ENCODE assay signal across 9 mouse cellular contexts in genomic region chr14:118701991-118702608, GRCm38 (mm10). TPM values are rescaled to one million over a fixed set of nuclear protein-coding genes. Genes with fewer than 3 reads are reported as not detected.
DNase-seq lines count a peak whose midpoint lies in the region; ATAC-seq and TF ChIP-seq lines count a peak whose summit lies in the region.
"Had no signal": no experiment of that assay in that cellular context is flagged by ENCODE, and none has a peak within 500 bp of the region (broad histone marks: within the 10 kb centered on the region; RNA-seq: fewer than 3 reads in every experiment).

No protein-coding gene starts in this region.

- H3K9me3 ChIP-seq in heart, postnatal 0 days (replicated peaks; ENCODE audit: control insufficient read depth, low read length), result no peaks in the 10 kb centered on the region
- H3K9me3 ChIP-seq: limb, embryonic 15.5 days had no signal

- no peaks in the 10 kb centered on the region for H3K36me3 ChIP-seq in heart, postnatal 0 days (replicated peaks; ENCODE audit: control insufficient read depth, insufficient read depth, low read length)
- H3K36me3 ChIP-seq: limb, embryonic 15.5 days had no signal

- TF ChIP-seq CTCF in heart, postnatal 0 days (IDR thresholded peaks at IDR 0.05; ENCODE audit: low read depth), result peak; percentile 70
- peak; percentile 49 for TF ChIP-seq CTCF in bone marrow, adult 2 months (IDR thresholded peaks at IDR 0.05; ENCODE audit: control insufficient read depth, insufficient read depth, low read length)

- no peak for ATAC-seq in heart, postnatal 0 days (ENCODE audit: insufficient read depth, low read depth)
- no peak for ATAC-seq in inflammation-experienced regulatory T-cells, adult 6 months
- no peak for ATAC-seq in megakaryocyte progenitor cell, adult 5-6 weeks (replicated peaks; ENCODE audit: poor library complexity)

- no peak for TF ChIP-seq EP300 in heart, postnatal 0 days (IDR thresholded peaks at IDR 0.05; ENCODE audit: low read depth)

- H3K27me3 ChIP-seq in heart, postnatal 0 days (ENCODE audit: control insufficient read depth, insufficient read depth, low read length), result peaks cover 14% of the 10 kb centered on the region; the same call in 1 of the 2 replicates

- peaks cover 4% of the 10 kb centered on the region; the same call in 1 of the 2 replicates for H3K4me1 ChIP-seq in heart, postnatal 0 days (ENCODE audit: control insufficient read depth, insufficient read depth)
- H3K4me1 ChIP-seq in bone marrow, adult 2 months (ENCODE audit: control insufficient read depth, insufficient read depth, low read length), result no peaks in the 10 kb centered on the region; the same call in 1 of the 2 replicates

- no peak overlapping the region for H3K4me3 ChIP-seq in heart, postnatal 0 days (ENCODE audit: low read depth, low read length)
- H3K4me3 ChIP-seq in bone marrow, adult 2 months (replicated peaks; ENCODE audit: control insufficient read depth, low read depth, low read length), result no peak overlapping the region
- H3K4me3 ChIP-seq: limb, embryonic 15.5 days had no signal

- no peak overlapping the region for H3K4me2 ChIP-seq in heart, postnatal 0 days (ENCODE audit: low read depth, low read length)
- H3K4me2 ChIP-seq: limb, embryonic 15.5 days had no signal

- H3K27ac ChIP-seq in heart, postnatal 0 days (ENCODE audit: low read depth), result no peak overlapping the region
- H3K27ac ChIP-seq in bone marrow, adult 2 months (ENCODE audit: control insufficient read depth, insufficient read depth, low read depth, low read length, poor library complexity), result no peak overlapping the region
- H3K27ac ChIP-seq: limb, embryonic 15.5 days had no signal

- TF ChIP-seq POLR2A in bone marrow, adult 2 months (IDR thresholded peaks at IDR 0.05; ENCODE audit: borderline replicate concordance, control insufficient read depth, low read depth, low read length), result no peak

- H3K9ac ChIP-seq in heart, postnatal 0 days (replicated peaks; ENCODE audit: low read depth, low read length), result no peak overlapping the region
- H3K9ac ChIP-seq: limb, embryonic 15.5 days had no signal

- WGBS in heart, postnatal 0 days, result 50% methylated on average over 7 of the region's 7 CpGs
- WGBS in bone marrow, adult 2 months, result 70% methylated on average over 7 of the region's 7 CpGs

- peak; percentile 31 for DNase-seq in heart, postnatal 0 days (ENCODE audit: low spot score)
- DNase-seq in heart, adult 11 months, result no peak
- DNase-seq in 3T3-L1 (ENCODE audit: low read depth, low spot score), result peak; percentile 76
- peak; percentile 77 to 87 for DNase-seq in kidney, postnatal 36 days
- DNase-seq in thymus, postnatal 25 days, result peak; percentile 45

RNA-seq across cellular contexts. Expression of gene Abcc4, which starts 3.9 kb away (rescaled TPM):
- total RNA-seq in heart, postnatal 0 days (2014; rRNA removed; ENCODE audit: low replicate concordance), result 2.0 and 2.6 TPM in 2 replicates
- 0.82 and 0.83 TPM in 2 replicates for polyA plus RNA-seq in heart, postnatal 0 days (2015; fragmentation: Nextera tagmentation; extraction: Ambion mirVana)
- 5.5 and 7.7 TPM in 2 replicates for polyA plus RNA-seq in bone marrow, adult 2 months (2011; ENCODE audit: insufficient read depth, insufficient read length, low replicate concordance, missing spikeins)
- polyA plus RNA-seq in inflammation-experienced regulatory T-cells, adult 6 months (2017; shearing (Covaris generic)), result 1 to 10 TPM; 7.2 to 9.6 (median 8.2) TPM
- total RNA-seq in megakaryocyte progenitor cell, adult 5-6 weeks (2015), result 38.3 and 41.5 TPM in 2 replicates
- 33.7 and 37.0 TPM in 2 replicates for total RNA-seq in megakaryocyte progenitor cell, adult 5-6 weeks (2017)
